Mouse (Mus musculus): ENCODE measurements around the gene Med9.
"Not testable (repeated sequence)": the region's sequence is repeated elsewhere in the genome, so short reads cannot be mapped to it uniquely, and the experiment has no call there.

Med9 gene

DNA sequence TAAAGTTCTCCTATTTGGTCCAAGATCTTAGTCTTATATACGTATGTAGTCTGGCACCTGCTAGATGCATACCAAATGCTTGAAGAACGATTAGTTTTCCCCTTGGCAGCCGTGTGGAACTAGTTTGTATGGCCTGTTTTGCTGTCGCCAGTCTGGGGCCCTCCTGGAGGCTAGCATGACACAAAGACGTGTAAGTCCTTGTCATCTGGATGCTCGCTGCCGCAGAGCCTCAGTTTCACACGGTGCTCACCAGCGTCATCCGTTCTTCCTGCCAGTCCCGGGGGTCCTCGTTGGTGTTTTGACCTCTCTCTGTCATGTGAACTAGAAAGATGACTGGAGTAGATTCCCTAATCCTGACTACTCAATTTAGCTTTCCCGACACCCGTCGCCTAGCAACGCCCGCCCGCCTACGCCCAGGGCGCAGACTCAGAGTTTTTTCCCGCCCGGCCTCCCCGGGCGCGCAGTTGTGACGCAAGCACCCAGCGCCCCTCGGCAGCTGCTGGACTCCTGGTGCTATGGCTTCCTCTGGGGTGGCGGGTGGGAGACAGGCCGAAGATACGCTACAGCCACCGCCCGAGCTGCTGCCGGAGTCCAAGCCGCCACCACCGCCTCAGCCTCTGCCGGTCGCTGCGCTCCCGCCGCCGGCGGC lies at the start of gene Med9:
TSS of gene Med9 (plus strand) at position 455 of the 649 bp plus-strand sequence.
- peak; percentile 90 for DNase-seq

DNA sequence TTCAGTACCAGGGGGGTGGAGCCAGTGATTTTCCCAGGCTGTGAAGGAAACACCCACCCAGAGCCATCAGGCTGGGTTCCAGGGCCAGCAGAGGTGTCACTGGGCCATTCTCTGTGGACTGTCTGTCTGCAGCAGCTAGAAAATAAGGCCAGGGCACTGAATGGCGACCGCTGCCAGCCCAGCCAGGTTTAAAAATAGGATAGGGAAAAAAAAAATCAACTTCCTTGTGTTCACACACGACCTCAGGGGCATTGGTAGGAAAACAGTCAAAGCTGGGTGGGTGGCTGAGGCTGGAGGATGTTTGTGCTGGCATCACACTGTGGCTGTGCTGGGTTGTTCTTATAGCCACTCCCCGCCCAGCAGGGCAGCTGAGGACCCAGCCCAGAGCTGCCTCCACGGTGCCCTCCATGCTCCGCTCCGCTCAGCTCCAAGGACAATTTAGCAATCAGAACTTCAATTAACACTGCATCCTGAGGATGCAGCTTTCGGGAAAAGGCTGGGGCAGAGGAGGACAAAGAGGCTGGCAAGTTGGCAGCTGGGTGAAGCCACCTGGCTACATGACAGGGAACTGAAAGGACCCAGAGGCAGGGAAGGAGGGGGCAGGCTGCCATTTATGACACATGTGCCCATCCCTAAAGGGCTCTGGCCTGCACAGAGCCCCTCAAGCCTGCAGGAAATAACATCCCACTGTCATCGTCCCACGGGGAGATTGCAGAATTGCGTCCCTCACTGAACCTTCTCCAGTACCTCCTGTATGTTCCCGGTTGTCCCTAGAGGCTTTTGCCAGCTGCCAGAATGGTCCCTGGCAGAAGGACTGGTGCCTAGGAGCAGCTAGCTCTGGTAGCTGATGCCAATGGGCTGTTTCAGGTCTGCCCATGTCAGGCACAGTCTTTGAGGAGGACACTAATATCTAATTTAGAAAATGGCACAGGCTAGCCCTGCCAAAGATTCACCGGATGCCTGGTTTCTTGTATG lies 48.0 kb upstream of the Med9 start:
- no peak for DNase-seq

DNA sequence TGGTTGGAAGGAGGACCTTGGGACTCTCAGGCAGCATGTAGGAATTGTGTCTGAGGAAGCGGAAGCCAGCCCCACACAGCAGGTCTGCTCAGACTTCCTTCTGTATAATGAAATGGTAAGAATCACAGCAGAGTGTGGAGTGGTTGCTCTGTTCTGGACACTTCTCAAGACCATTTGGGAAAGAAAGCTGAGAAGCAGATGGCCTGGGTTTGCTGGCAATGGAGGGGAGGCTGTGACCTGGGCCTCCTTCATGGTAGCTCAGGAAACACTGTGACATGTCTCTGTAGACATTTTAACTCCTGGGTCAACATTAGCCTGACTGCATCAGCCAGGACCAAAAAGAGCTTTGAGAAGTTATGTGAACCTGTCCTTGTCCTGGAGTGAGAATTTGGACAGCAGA lies 47.0 kb upstream of the Med9 start:
- no peak for DNase-seq

DNA sequence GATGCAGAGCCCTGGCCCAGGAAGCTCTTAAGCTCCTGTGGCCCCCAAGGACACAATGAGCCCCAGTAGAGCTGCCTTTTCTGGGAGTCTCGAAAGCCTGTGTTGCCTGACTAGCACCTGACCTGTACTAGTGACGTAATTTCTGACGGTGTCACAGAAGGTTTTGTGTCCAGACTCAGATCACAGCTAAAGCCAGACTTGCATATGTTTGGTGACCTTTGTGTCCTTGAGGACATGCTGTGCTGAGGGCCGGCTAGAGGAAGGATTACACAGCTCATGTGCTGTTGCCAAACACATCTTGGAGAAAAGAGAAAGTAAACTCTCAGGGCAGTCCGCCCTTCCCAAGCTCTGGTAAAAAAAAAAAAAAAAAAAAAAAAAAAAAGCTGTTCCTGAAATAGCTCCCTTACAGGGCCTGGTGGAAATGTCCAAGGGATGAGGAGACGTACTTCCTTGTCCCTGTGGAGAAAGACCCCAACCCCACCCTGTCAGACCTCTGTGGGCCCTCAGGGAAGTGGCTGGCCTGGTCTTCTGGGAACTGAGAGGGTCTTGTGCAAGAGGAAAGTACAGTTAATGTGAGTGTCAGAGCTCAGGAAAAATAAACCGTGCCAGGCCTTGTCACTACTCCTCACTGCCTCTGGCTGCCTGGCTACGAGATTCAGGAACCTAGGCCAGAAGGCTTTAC lies 45.8 kb upstream of the Med9 start:
- DNase-seq: no peak

DNA sequence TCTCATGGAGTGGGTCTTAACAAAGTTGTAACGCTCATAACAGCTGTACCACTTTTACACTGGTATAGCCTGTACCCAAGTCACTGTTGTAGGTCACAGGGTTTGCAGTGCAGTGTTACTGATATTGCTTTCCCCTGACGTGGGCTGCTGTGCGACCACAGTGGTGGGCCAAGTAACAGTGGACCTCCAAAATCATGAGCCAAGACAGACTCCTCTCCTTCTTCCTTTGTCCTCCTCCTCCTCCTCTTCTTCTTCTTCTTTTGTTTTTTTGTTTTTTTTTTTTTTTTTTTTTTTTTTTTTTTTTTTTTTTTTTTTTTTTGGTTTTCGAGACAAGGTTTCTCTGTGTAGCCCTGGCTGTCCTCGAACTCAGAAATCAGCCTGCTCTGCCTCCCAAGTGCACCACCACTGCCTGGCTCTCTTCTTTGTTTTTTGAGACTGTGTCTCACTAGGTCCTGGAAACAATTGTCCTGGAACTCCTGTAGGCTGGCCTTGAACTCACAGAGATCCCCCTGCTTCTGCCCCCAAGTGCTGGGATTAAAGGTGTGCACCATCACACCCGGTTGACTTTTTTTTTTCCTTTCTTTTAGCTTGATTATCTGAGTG lies 41.4 kb upstream of the Med9 start:
- DNase-seq: no peak

DNA sequence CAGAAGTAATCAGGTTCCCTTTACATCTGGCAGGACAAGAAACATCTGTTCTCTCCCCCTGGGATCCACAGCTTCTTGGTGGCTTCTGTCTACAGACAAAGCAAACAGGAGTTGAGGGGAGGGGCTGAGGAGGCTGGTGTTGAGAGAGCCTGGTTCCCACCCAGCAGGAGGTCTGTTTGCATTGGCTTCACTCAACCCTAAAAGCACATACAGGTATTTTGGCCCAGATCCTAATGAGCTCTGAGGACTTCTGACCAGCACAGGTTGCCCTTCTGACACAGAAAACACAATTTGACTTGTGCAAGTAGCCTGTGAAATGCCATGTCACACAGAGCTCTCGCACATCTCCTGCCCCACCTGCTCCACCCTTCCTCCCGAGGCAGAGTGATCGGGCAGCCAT lies 39.6 kb upstream of the Med9 start:
- DNase-seq: no peak

DNA sequence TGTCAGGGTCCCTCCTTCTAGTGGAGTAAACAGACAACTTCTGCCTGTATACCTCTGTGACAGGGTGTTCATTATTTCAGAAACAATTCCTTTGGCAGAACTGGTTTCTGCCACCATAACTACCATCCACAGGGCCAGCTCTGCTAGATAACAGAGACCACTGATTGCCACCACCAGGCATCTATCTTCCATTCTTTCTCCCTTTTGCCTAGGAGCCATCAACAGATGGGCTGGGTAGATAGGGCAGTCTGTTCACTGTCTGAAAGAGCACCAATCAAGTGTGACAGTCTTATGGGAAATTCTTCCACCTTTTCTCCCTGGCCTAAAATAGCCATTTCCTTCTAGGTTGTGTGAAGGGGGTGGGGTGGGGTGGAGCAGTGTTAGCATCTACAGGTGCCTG lies 37.4 kb upstream of the Med9 start:
- no peak for DNase-seq

DNA sequence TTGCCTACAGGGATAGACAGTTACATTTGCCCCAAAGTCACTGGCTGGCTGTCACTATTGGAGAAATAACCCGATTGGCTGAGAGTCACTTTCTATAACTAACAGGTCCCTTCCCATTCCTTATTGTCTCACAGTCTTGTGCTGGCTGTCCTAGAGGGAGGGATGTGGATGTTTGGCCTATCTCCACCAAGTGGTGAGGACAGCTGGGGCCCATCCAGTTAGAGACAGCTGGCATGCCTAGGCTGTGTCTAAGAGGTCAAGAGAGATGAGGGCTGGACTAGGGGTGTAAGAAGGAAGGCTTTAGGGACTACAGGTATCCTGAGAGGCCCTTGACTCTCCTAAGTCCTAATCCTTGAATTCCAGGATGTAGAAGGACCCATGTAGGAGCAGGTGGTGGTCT lies 36.5 kb upstream of the Med9 start:
- DNase-seq: no peak

DNA sequence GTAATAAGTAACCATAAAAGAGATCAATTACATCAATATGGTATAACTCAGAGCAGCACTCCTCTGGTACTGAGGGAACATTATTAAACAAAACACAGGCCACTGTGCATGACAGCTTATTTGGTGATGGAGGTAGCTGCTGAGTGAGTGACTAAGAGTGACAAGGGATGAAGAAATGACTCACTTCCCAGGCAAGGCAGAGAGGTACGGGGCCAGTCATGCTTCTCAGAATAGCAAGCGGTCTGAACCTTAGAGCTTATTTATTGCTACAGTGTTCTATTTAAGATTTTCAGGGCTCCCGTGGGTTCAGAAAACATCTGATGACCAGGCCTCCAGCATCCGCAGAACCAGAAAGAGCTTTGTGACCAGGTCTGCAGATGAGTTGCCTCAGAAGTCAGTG lies 34.3 kb upstream of the Med9 start:
- DNase-seq: no peak

DNA sequence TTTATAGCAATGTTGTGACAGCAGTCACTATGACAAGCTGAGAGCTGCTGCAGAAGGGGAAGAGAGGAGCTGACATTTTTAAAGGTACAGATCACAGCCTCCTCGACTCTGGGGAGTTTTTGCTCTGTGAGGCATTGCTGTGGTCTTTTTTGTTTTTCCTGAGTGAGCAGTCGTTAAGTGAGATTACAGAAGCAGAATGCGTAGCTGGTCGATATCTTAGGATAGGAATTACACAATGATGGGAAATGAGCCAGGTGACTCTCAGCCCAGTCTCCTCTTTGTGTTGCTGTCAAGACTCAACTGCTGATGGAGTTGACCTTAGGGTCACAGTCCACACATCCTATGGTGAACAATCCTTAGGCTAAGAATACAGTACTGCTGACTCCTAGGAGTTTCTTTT lies 30.0 kb upstream of the Med9 start:
- DNase-seq: no peak

DNA sequence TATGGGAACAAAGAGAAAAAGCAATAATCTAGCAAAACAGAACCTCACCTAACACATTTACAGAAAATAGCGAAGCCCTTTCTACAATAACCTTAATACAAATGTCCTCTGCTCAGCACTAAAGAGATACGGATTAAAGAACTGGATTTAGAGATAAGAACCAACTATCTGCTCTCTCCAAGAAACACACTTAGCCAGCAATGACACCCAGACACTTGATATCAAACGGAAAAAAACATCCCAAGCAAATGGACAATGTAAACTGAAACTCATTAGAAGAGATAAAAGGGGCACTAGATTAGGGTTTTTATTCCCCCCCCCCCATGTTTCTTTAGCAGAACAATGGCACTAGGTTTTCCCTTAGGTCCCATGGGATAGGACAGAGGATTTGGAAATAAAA lies 28.6 kb upstream of the Med9 start:
- no peak for DNase-seq

DNA sequence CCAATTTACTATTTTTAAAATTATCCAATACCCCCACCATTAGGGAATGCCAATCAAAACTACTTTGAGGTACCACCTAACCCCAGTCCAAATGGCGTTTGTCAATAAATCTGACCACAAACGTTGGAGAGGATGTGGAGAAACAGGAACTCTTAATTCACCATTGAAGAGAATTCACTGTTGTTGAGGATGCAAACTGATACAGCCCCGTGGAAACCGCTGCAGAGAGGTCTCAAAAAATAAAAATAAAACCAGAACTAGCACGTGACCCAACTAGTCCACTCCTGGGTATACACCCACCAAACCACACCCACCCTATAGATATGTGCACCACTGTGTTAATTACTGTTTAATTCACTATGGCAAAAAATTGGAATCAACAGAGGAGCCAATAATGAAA lies 27.7 kb upstream of the Med9 start:
- no peak for DNase-seq

DNA sequence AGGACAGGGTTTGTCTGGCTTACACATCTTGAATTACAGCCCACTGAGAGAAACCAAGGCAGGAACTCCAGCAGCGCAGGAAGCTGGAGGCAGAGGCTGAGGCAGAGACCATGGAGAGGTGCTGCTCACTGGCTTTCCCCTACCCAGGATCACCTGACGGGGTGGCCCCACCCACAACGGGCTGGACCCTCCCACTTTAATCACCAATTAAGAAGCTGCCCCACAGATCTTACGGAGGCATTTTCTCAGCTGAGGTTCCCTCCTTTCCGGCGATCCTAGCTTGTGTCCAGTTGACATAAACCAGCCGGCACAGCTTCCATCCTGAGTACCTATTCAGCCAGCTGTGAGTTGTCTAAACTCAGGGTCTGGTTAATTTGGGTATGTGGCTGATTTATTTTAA lies 26.7 kb upstream of the Med9 start:
- DNase-seq: no peak

DNA sequence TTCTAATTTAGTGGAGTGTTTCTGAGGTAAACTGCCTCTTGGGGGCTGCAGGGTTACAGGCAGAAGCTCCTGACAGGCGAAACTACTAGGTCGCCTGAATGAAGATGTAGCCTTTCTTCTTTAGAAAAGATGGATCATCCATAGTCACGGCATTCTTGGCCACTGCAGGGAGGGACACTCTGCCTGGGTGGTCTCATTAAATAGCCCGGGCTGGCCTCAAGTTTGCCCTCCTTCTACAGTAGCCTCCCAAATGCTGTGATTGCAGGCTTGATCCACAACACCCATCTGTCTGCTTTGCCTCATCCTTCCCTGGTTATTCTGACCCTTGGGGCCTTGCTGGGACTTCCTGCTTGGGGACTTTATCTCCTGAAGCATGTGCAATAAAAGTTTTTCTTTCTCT lies 18.0 kb upstream of the Med9 start:
- DNase-seq: no peak

DNA sequence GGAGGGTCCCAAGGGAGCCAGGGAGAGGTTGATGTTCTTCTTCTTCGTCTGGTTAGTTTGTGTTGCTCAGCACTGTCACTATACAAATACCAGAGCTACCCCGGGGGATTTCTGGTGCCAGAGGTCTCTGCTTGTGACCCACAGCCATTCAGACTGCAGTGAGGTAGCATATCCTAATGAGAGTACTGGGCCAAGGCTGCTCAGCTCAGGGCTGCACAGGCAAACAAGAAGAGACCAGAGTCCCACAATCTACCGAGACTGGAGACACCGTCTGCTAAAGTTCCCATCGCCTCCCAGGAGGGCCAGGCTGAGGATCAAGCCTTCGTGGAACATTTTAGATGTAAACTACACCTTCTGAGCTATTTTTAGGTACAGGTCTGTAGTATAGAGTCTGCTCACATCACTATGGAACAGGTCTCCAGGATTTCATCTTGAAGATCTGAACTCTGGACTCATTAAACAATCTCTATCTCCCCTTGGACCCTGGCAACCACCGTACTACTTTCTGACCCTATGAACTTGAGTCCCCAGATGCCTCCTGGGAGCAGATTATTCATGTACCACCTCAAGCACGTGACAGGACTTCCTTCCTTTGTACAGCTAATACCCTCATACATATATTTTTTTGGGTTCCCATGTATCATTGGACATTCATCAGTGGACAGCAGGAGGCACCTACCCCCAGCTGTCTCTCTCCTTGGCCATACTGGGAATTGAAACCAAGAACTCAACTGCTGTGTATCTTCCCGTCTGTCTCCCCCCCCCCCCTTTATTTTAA lies 15.3 kb upstream of the Med9 start:
- no peak for DNase-seq

DNA sequence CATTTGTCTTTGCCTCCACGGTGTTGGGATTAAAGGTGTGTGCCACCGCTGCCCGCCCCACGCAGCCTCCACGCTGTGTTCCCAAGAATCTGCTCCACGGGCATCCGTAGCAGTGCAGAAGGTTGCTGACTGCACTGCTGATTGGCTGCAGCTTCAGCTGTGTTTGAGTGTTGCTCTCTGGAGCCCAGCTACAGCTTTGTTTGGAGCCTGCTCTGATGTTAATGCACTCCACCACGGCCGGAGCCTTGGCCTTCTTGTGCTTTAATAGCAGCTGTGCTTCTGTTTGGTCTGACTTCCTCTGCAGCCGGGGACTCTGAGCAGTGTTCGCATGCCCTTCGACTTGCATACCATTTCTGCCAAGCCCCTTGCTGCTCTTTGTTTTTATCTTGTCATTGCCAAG lies 14.1 kb upstream of the Med9 start:
- no peak for DNase-seq

DNA sequence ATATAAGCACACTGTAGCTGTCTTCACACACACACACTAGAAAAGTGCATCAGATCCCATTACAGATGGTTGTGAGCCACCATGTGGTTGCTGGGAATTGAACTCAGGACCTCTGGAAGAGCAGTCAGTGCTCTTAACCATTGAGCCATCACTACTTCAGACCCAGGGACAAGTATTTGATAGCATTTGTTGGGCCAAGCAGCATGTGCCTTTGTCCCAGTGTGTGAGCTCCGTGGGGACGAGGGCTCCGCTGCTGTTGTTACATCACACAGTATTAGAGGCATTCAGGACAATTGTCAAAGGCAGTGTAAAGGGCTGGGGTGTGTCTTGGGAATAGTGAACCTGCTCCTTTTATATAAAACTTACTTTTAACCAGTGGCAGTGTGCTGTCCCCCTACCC lies 11.0 kb upstream of the Med9 start:
- no peak for DNase-seq

DNA sequence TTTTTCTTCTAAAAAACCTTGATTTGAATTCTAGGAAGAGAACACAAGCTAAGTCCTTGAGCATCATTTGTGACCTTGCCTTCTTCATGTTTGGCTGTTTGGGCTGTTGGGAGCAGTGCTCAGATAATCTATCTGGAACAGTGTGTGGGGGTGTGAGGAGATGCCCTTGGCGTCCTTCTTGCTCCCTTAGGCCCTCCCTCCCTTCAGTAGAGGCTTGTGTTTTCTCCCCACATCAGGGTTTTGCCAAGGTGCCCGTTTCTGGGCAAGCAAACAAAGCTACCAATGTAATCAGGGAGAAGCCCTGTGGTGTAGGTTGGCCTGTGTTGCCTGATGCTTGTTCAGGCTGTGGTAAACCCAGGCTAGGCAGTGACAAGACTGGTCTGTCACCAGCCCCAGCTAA lies 10.4 kb upstream of the Med9 start:
- no peak for DNase-seq

DNA sequence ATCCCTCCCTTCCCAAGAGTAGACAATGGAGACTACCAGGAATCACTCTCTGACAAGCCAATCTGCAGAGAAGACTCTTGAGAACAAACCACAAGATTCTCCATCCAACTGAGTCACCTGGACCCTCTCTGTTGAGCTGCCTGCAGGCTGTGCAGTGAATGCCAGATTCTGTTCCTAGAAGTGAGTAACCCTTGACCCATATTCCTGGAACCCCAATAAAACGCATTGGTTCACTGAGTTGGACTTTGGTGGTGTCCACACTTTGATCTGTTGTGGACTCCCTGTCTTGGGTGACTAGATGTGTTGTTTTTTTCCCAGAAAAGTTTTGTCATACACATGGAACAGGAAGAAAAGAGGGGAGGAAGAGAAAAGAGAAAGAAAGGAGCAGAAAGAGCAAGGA lies 8.2 kb upstream of the Med9 start:
- DNase-seq: no peak

DNA sequence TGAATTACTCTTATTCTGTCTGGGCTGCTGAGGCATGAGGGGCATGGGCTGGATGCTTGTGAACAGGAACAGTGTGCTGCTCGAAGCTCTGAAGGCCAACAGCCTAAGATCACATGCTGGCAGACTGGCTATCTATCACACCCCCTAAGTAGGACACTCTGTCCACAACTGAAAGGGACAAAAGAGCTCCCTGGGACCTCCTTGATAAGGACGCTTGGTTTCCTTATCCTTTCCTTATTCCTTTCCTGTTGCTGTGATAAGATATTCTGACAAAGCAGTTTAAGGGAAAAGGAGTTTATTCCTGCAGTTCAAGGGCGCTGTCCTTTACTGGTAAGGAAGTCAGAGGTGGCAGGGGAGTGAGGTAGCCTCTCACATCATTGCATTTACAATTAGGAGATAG lies 7.4 kb upstream of the Med9 start:
- no peak for DNase-seq

DNA sequence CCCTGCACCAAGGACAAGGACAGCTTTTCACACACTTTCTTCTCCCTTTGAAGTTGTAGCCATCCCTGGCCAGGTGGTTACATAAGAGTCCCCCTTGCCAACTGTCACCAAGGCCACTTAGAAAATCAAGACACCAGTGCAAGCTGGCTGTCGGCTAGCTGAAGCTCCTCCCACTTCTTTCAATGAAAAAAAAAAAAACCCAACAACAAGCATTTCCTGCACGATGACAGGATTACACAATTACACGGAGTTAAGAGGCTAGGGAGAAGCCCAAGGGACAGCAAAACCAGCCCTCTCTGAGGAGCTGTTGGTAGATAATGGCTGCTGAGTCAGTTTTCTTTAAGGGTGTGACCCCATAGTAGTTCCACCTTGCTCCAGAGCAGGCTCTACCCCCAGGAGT lies 6.6 kb upstream of the Med9 start:
- no peak for DNase-seq

DNA sequence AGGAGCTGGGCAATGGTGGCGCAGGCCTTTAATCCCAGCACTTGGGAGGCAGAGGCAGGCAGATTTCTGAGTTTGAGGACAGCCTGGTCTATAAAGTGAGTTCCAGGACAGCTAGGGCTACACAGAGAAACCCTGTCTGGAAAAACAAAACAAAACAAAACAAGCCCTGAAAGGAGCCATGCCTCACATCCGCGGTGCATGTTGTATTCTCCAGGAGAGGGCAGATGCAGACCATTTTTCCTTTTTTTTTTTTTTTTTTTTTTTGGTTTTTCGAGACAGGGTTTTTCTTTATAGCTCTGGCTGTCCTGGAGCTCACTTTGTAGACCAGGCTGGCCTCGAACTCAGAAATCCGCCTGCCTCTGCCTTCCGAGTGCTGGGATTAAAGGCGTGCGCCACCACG lies 3.2 kb upstream of the Med9 start:
- not testable (repeated sequence) for DNase-seq

DNA sequence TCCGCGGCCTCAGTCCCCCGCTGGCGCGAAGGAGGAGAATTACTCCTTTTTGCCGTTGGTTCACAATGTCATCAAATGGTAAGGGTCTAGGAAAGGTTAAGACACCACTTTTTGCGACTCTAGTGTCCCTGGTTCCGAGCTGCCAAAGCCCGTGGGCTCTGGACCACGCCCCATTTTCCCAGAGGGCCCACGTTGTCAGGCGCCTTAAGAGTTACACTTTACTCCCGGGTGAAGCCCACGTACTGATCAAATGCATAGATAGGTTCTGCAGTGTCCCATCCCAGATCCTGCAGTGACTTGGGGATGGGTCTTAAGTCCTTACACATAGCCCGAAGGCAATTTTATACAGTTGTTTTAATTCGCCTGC lies 378 bp downstream of the Med9 start:
- no peak for DNase-seq

All from cerebellum, adult 11 months (tissue).